Mouse (Mus musculus) cerebellum, adult 2 months (tissue): ENCODE data around the gene Tenm2. TPM values are rescaled to one million over a fixed set of nuclear protein-coding genes. Genes with fewer than 3 reads are reported as not detected.

Experiments
- DNase-seq, 2 experiments: peaks; one replicate each; pipeline ENCODE4 v3.0.0; 2021
- H3K27ac ChIP-seq: fragments of 200-500 bp; 2 replicates; pipeline ENCODE4 v1.5.1; 2012; ENCODE audit warnings: low read length, control low read depth, inconsistent platforms; ENCODE audit not compliant: insufficient read depth
- H3K27me3 ChIP-seq: fragments of 200-500 bp; 2 replicates; pipeline ENCODE4 v1.6.1; 2012; ENCODE audit warnings: inconsistent platforms, mild to moderate bottlenecking, low read length, moderate library complexity; ENCODE audit not compliant: control insufficient read depth, insufficient read depth
- H3K4me1 ChIP-seq: fragments of 200-500 bp; 2 replicates; pipeline ENCODE4 v1.6.1; 2011; ENCODE audit warnings: low read length; ENCODE audit not compliant: control insufficient read depth, insufficient read depth
- H3K4me3 ChIP-seq: fragments of 200-500 bp; replicated peaks from 2 replicates; pipeline ENCODE3; 2011; ENCODE audit warnings: mild to moderate bottlenecking, low read depth, low read length, control low read depth; ENCODE audit not compliant: insufficient read depth
- CTCF ChIP-seq: fragments of 200-500 bp; IDR thresholded peaks from 2 replicates; pipeline ENCODE4 v1.5.1; 2011; ENCODE audit warnings: low read depth, mild to moderate bottlenecking, control low read depth, low read length, moderate library complexity, borderline replicate concordance; ENCODE audit not compliant: insufficient read depth
- POLR2A ChIP-seq: fragments of 200-500 bp; IDR thresholded peaks from 2 replicates; pipeline ENCODE4 v1.6.1; 2011; ENCODE audit warnings: low read length, control low read depth, borderline replicate concordance; ENCODE audit not compliant: insufficient read depth
- WGBS: fragments of 180-500 bp; shearing (Covaris S2); methylation state at CpG from one replicate; pipeline ENCODE4 v1.1.7; 2018; 5-methylcytosine and 5-hydroxymethylcytosine counted together
- polyA plus RNA-seq: library from polyadenylated mRNA; depleted of rRNA; stranded (reverse); fragments of >200 nt; gene quantifications from 2 replicates; pipeline ENCODE4 v1.2.3, GENCODE M21; 2012

Gene Tenm2
- polyA plus RNA-seq, 1 experiment: 9.1 TPM

GRCm38 (mm10) chr11:36123275-36123674 is 1112.5 kb downstream of the Tenm2 start:
- no peak for DNase-seq
- Histone ChIP-seq H3K4me3 (no peak overlapping the region), H3K27me3 (no peaks in the 10 kb centered on the region), H3K4me1 (no peaks in the 10 kb centered on the region), H3K27ac (no peak overlapping the region)
- TF ChIP-seq POLR2A: no peak
- TF ChIP-seq CTCF: no peak
- 57% methylated on average over 2 of the region's 2 CpGs for WGBS

DNA sequence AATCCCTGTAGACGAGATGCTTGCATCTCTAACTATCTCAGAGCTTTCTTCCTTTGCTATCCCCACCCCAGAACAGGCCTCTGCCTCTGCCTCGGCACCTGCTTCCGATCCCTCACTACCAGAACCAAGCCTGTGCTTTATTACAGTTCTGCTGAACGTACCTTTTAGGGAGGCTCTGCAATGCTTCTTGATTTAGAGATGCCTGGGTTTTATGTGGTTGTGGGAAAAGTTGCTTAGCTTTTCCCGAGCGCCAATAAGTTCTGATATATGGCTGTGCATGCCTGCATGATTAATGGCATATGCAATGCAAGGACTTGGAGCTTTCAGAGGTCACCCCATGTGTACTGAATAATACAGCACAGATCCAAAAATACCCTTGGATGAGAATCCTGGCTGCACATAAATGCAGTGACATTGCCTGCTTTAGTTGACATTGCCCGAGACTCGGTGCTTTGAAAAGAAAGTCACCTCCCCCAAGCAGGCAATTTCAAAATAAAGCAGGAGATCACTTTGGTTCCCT is 1114.3 kb downstream of the Tenm2 start:
- Histone ChIP-seq H3K27ac (no peak overlapping the region), H3K4me3 (no peak overlapping the region), H3K4me1 (no peaks in the 10 kb centered on the region), H3K27me3 (no peaks in the 10 kb centered on the region)
- no peak for TF ChIP-seq CTCF
- no peak for TF ChIP-seq POLR2A
- no peak for DNase-seq
- WGBS: 82% methylated on average over 8 of the region's 8 CpGs

GRCm38 (mm10) chr11:36120591-36121409 is 1115.0 kb downstream of the Tenm2 start:
- DNase-seq: no peak
- H3K27me3 ChIP-seq: no peaks in the 10 kb centered on the region
- H3K4me1 ChIP-seq: no peaks in the 10 kb centered on the region
- WGBS: 77% methylated on average over 7 of the region's 7 CpGs
- no peak overlapping the region for H3K4me3 ChIP-seq
- TF ChIP-seq POLR2A: no peak
- TF ChIP-seq CTCF: no peak
- no peak overlapping the region for H3K27ac ChIP-seq

- TF ChIP-seq POLR2A (no peak), CTCF (no peak)
- Histone ChIP-seq H3K27me3 (no peaks in the 10 kb centered on the region), H3K4me3 (no peak overlapping the region), H3K27ac (no peak overlapping the region), H3K4me1 (no peaks in the 10 kb centered on the region)
- no peak for DNase-seq
- WGBS: 84% methylated on average over 12 of the region's 12 CpGs
These were observed 1122.4 kb downstream of the Tenm2 start for GRCm38 (mm10) chr11:36113326-36113725.

- DNase-seq: peak in 1 of 2 experiments; percentile 14
- TF ChIP-seq POLR2A (no peak), CTCF (no peak)
- H3K4me3 ChIP-seq: no peak overlapping the region
- WGBS: 62% methylated on average over 12 of the region's 12 CpGs
- no peaks in the 10 kb centered on the region for H3K27me3 ChIP-seq
- H3K27ac ChIP-seq: no peak overlapping the region
- H3K4me1 ChIP-seq: no peaks in the 10 kb centered on the region
These were observed 1126.6 kb downstream of the Tenm2 start for GRCm38 (mm10) chr11:36108970-36109731.

GRCm38 (mm10) chr11:36107840-36108239 is 1127.9 kb downstream of the Tenm2 start:
- Histone ChIP-seq H3K27me3 (no peaks in the 10 kb centered on the region), H3K27ac (no peak overlapping the region), H3K4me3 (no peak overlapping the region), H3K4me1 (no peaks in the 10 kb centered on the region)
- no peak for DNase-seq
- TF ChIP-seq POLR2A (no peak), CTCF (no peak)
- 89% methylated on average over 6 of the region's 6 CpGs for WGBS

- no peak for DNase-seq
- Histone ChIP-seq H3K4me1 (no peaks in the 10 kb centered on the region), H3K27me3 (no peaks in the 10 kb centered on the region), H3K27ac (no peak overlapping the region), H3K4me3 (no peak overlapping the region)
- WGBS: 34% methylated on average over 10 of the region's 10 CpGs
- TF ChIP-seq CTCF: no peak
- TF ChIP-seq POLR2A: no peak
These were observed 1129.1 kb downstream of the Tenm2 start for GRCm38 (mm10) chr11:36106639-36107038.
